In genomic region chr2:38723378-38723777, GRCm38 (mm10) we compare ENCODE assay signal across 25 mouse cellular contexts. TPM values are rescaled to one million over a fixed set of nuclear protein-coding genes. Genes with fewer than 3 reads are reported as not detected.
DNase-seq lines count a peak whose midpoint lies in the region; ATAC-seq and TF ChIP-seq lines count a peak whose summit lies in the region.
"Had no signal": no experiment of that assay in that cellular context is flagged by ENCODE, and none has a peak within 500 bp of the region (broad histone marks: within the 10 kb centered on the region; RNA-seq: fewer than 3 reads in every experiment).

No protein-coding gene starts in this region.

- H3K4me2 ChIP-seq in midbrain, postnatal 0 days (ENCODE audit: low read depth, low read length, poor library complexity, severe bottlenecking), result no peak overlapping the region
- no peak overlapping the region for H3K4me2 ChIP-seq in midbrain, embryonic 15.5 days
- H3K4me2 ChIP-seq: embryonic facial prominence, embryonic 12.5 days; forebrain, embryonic 12.5 days; heart, embryonic 12.5 days; hindbrain, embryonic 12.5 days; intestine, embryonic 15.5 days; midbrain, embryonic 11.5 days had no signal

- 0 out of 2 replicates have a peak, but pooled peaks cover 4% of the 10 kb centered on the region for H3K36me3 ChIP-seq in heart, embryonic 10.5 days
- H3K36me3 ChIP-seq in midbrain, postnatal 0 days (ENCODE audit: insufficient read depth, low read length), result no peaks in the 10 kb centered on the region
- no peaks in the 10 kb centered on the region for H3K36me3 ChIP-seq in midbrain, embryonic 15.5 days (replicated peaks)
- H3K36me3 ChIP-seq in thymus, adult 2 months (ENCODE audit: control insufficient read depth, insufficient read depth, low read length), result no peaks in the 10 kb centered on the region
- H3K36me3 ChIP-seq: embryonic facial prominence, embryonic 12.5 days; forebrain, embryonic 12.5 days; heart, embryonic 12.5 days; hindbrain, embryonic 12.5 days; intestine, embryonic 15.5 days had no signal

- peaks cover 20% of the 10 kb centered on the region for H3K4me1 ChIP-seq in heart, embryonic 10.5 days
- H3K4me1 ChIP-seq in midbrain, postnatal 0 days (ENCODE audit: insufficient read depth, low read length), result no peaks in the 10 kb centered on the region
- H3K4me1 ChIP-seq in midbrain, embryonic 15.5 days, result 0 out of 2 replicates have a peak, but pooled peaks cover 4% of the 10 kb centered on the region
- H3K4me1 ChIP-seq in thymus, adult 2 months (replicated peaks; ENCODE audit: control insufficient read depth, insufficient read depth, low read length), result no peaks in the 10 kb centered on the region
- H3K4me1 ChIP-seq: intestine, embryonic 15.5 days had no signal

- WGBS in heart, embryonic 10.5 days, result 84% methylated on average over 4 of the region's 4 CpGs
- WGBS in midbrain, postnatal 0 days, result 76% methylated on average over 4 of the region's 4 CpGs
- WGBS in midbrain, embryonic 15.5 days, result 77% methylated on average over 4 of the region's 4 CpGs
- WGBS in thymus, adult 2 months, result 96% methylated on average over 4 of the region's 4 CpGs

- H3K9me3 ChIP-seq in heart, embryonic 10.5 days, result no peaks in the 10 kb centered on the region
- H3K9me3 ChIP-seq in midbrain, postnatal 0 days (ENCODE audit: low read length), result no peaks in the 10 kb centered on the region
- H3K9me3 ChIP-seq in midbrain, embryonic 15.5 days, result no peaks in the 10 kb centered on the region
- H3K9me3 ChIP-seq: embryonic facial prominence, embryonic 12.5 days; forebrain, embryonic 12.5 days; heart, embryonic 12.5 days; hindbrain, embryonic 12.5 days; intestine, embryonic 15.5 days had no signal

- no peak overlapping the region for H3K4me3 ChIP-seq in heart, embryonic 10.5 days
- H3K4me3 ChIP-seq in midbrain, postnatal 0 days (ENCODE audit: low read depth, low read length), result no peak overlapping the region
- H3K4me3 ChIP-seq in midbrain, embryonic 15.5 days, result no peak overlapping the region
- no peak overlapping the region for H3K4me3 ChIP-seq in thymus, adult 2 months (ENCODE audit: control insufficient read depth, insufficient read depth, low read length)
- H3K4me3 ChIP-seq: embryonic facial prominence, embryonic 12.5 days; forebrain, embryonic 12.5 days; heart, embryonic 12.5 days; hindbrain, embryonic 12.5 days; intestine, embryonic 15.5 days had no signal

- no peak overlapping the region for H3K27ac ChIP-seq in heart, embryonic 10.5 days
- no peak overlapping the region for H3K27ac ChIP-seq in midbrain, postnatal 0 days (ENCODE audit: low read depth, low read length)
- H3K27ac ChIP-seq in midbrain, embryonic 15.5 days, result no peak overlapping the region
- no peak overlapping the region for H3K27ac ChIP-seq in thymus, adult 2 months (ENCODE audit: control insufficient read depth, insufficient read depth, low read length)
- H3K27ac ChIP-seq: embryonic facial prominence, embryonic 12.5 days; forebrain, embryonic 12.5 days; hindbrain, embryonic 12.5 days; intestine, embryonic 15.5 days; stomach, postnatal 0 days had no signal

- H3K9ac ChIP-seq in midbrain, postnatal 0 days (replicated peaks; ENCODE audit: low read length, poor library complexity, severe bottlenecking), result no peak overlapping the region
- H3K9ac ChIP-seq in midbrain, embryonic 15.5 days, result no peak overlapping the region
- H3K9ac ChIP-seq: embryonic facial prominence, embryonic 12.5 days; forebrain, embryonic 12.5 days; heart, embryonic 12.5 days; hindbrain, embryonic 12.5 days; intestine, embryonic 15.5 days had no signal

- H3K27me3 ChIP-seq in heart, embryonic 10.5 days (ENCODE audit: insufficient read depth, poor library complexity, severe bottlenecking), result no peaks in the 10 kb centered on the region
- H3K27me3 ChIP-seq in midbrain, postnatal 0 days (ENCODE audit: insufficient read depth, low read length), result peaks cover 4% of the 10 kb centered on the region; the same call in 1 of the 2 replicates
- H3K27me3 ChIP-seq in midbrain, embryonic 15.5 days (replicated peaks), result no peaks in the 10 kb centered on the region; the same call in 1 of the 2 replicates
- no peaks in the 10 kb centered on the region for H3K27me3 ChIP-seq in thymus, adult 2 months (ENCODE audit: control insufficient read depth, insufficient read depth, low read length)
- H3K27me3 ChIP-seq: embryonic facial prominence, embryonic 12.5 days; intestine, embryonic 15.5 days had no signal

- TF ChIP-seq CTCF in midbrain, postnatal 0 days (IDR thresholded peaks at IDR 0.05), result no peak
- no peak for TF ChIP-seq CTCF in thymus, adult 2 months (IDR thresholded peaks at IDR 0.05; ENCODE audit: borderline replicate concordance, control insufficient read depth, extremely low read depth, insufficient read depth, low read length, poor library complexity)

- DNase-seq in cerebellum, adult 9-11 months, result no peak
- DNase-seq in heart, embryonic 10.5 days (ENCODE audit: low spot score), result peak; percentile 50
- no peak for DNase-seq in heart, adult 11 months
- DNase-seq in midbrain, postnatal 0 days (ENCODE audit: low spot score), result peak; percentile 58
- DNase-seq in thymus, adult 2 months, result no peak
- DNase-seq: adrenal gland, postnatal 14 days; heart, postnatal 10 days; kidney, adult 8-10 months; kidney, postnatal 10 days; right cerebral cortex, postnatal 14 days; thymus, postnatal 14 days had no signal

- no peak for TF ChIP-seq POLR2A in thymus, adult 2 months (IDR thresholded peaks at IDR 0.05; ENCODE audit: control insufficient read depth, extremely low read depth, insufficient read depth, low read length, poor library complexity)

- 0 out of 2 replicates have a peak, but pooled peaks have one; percentile 28 for ATAC-seq in cerebellum, adult (ENCODE audit: insufficient number of reproducible peaks, low FRiP score, low TSS enrichment)
- no peak for ATAC-seq in midbrain, postnatal 0 days (ENCODE audit: low FRiP score)
- ATAC-seq in midbrain, embryonic 15.5 days (replicated peaks), result no peak
- ATAC-seq: intestine, embryonic 15.5 days; lung, postnatal 0 days had no signal

RNA-seq across cellular contexts. Expression of gene Nr5a1, which starts 9.0 kb away (rescaled TPM):
- not detected in 2 replicates for polyA plus RNA-seq in heart, embryonic 10.5 days (2016; fragmentation: Nextera tagmentation; extraction: Ambion mirVana)
- total RNA-seq in midbrain, postnatal 0 days (2014; rRNA removed), result 0.11 and 0.61 TPM in 2 replicates
- 1.2 and 2.1 TPM in 2 replicates for polyA plus RNA-seq in midbrain, postnatal 0 days (2015; fragmentation: Nextera tagmentation; extraction: Ambion mirVana)
- polyA plus RNA-seq in midbrain, embryonic 15.5 days (2015; fragmentation: Nextera tagmentation; extraction: Ambion mirVana), result 0.58 and 1.0 TPM in 2 replicates
- polyA plus RNA-seq in thymus, adult 2 months (2012; rRNA removed), result 0.09 and 0.22 TPM in 2 replicates
- total RNA-seq: granulocyte monocyte progenitor cell, adult 5-6 weeks; layer of hippocampus, postnatal 10 days; liver, adult 2 months had no signal
- polyA plus RNA-seq: heart, embryonic 12.5 days; limb, embryonic 11.5 days; liver, adult 2 months had no signal

Comparison
In these comparisons a context has a peak if more than half of its experiments do, and no peak if none do; other contexts are left out.
1. DNase-seq: peak in heart, embryonic 10.5 days (single experiment) and midbrain, postnatal 0 days (single experiment); none in cerebellum, adult 9-11 months (single experiment), heart, adult 11 months (single experiment) and thymus, adult 2 months (single experiment).